Mouse (Mus musculus): ENCODE measurements at regions not wholly inside any gene's neighbourhood (a gene's known extent, or its start where the extent isn't known, plus 50 kb on each side); places are given as distances from the start of the nearest gene placed in this dataset.

DNA sequence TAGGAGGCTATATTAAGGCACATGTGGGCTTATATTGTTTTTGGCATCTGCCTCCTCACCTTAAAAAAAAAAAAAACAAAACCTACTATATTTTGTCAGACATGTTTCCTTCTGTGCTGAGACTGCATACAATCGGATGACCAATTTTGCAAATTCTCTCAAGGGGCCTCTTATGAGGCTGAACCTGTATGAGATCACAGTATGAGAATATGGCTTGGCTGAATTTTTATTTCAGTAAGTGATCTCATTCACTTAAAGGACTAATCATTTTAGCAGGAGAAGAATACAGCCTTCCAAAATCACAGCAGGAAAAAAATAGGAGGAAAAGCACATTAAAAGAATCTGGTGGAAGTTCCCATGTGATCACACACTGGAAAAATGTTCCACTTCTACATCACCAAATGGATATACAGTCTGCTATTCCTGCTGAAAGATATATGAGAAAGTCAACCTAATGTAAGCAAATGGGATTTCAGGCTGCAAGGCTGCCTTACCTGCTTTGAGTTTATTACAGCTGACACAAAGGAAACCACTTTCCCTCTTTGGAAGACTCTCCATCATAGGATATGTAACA is 564.3 kb downstream of the Hdgfl1 start:
- no peak for TF ChIP-seq CTCF (IDR thresholded peaks at IDR 0.05; ENCODE audit: borderline replicate concordance, extremely low read depth, insufficient read depth, insufficient read length)
- no peak for TF ChIP-seq POLR2A (IDR thresholded peaks at IDR 0.05; ENCODE audit: borderline replicate concordance, extremely low read depth, insufficient read depth, insufficient read length, poor library complexity, severe bottlenecking)

Measured in brain, embryonic 14.5 days (tissue).